Mouse (Mus musculus): ENCODE measurements around the gene Tmem108. TPM values are rescaled to one million over a fixed set of nuclear protein-coding genes. Genes with fewer than 3 reads are reported as not detected.

Tmem108 gene
- polyA plus RNA-seq, 1 experiment from 2014 or later = 1.2 TPM

- TF ChIP-seq EP300 (IDR thresholded peaks at IDR 0.05; ENCODE audit: low read depth) = no peak
- no peak for TF ChIP-seq CTCF (IDR thresholded peaks at IDR 0.05; ENCODE audit: low read depth)
- H3K4me3 ChIP-seq (ENCODE audit: low read depth, low read length) = no peak overlapping the region
- H3K27me3 ChIP-seq (ENCODE audit: insufficient read depth, low read length) = no peaks in the 10 kb centered on the region
- 71% methylated on average over 8 of the region's 8 CpGs for WGBS (ENCODE audit: insufficient replicate concordance)
- H3K9me3 ChIP-seq (ENCODE audit: low read length) = no peaks in the 10 kb centered on the region
- no peak for DNase-seq
- no peak overlapping the region for H3K4me2 ChIP-seq (ENCODE audit: low read depth, low read length)
- no peak overlapping the region for H3K9ac ChIP-seq (replicated peaks)
- no peaks in the 10 kb centered on the region for H3K36me3 ChIP-seq (replicated peaks; ENCODE audit: insufficient read depth, low read length)
- ATAC-seq = no peak
- H3K27ac ChIP-seq (ENCODE audit: low read depth) = no peak overlapping the region
- H3K4me1 ChIP-seq (ENCODE audit: insufficient read depth) = no peaks in the 10 kb centered on the region
These were observed 54.4 kb downstream of the Tmem108 start for GRCm38 (mm10) chr9:103707000-103707790.

DNA sequence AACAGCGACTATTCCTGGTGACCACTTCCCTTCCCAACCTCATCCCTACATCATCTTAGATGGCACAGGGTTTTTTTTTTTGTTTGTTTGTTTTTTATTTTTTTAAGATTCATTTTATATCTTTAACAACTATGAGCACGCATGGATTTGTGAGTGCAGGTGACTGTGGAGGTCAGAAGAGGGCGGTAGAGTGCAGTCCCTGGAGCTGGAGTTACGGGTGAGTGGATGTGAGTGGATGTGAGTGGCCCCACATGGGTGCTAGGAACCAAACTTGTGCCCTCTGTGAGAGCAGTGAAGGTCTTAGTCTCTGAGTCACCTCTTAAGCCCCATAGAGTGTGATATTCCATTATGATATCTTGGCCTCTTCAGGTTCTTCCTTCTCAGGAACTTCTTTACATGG lies 55.9 kb downstream of the Tmem108 start:
- H3K4me1 ChIP-seq (ENCODE audit: insufficient read depth) = no peaks in the 10 kb centered on the region
- WGBS (ENCODE audit: insufficient replicate concordance) = 80% methylated on average over 4 of the region's 4 CpGs
- TF ChIP-seq EP300 (IDR thresholded peaks at IDR 0.05; ENCODE audit: low read depth) = no peak
- 0 out of 2 replicates have a peak, but pooled peaks have one; percentile 6 for TF ChIP-seq CTCF (IDR thresholded peaks at IDR 0.05; ENCODE audit: low read depth)
- no peak overlapping the region for H3K9ac ChIP-seq (replicated peaks)
- H3K4me3 ChIP-seq (ENCODE audit: low read depth, low read length) = no peak overlapping the region
- no peaks in the 10 kb centered on the region for H3K9me3 ChIP-seq (ENCODE audit: low read length)
- DNase-seq (no peak), ATAC-seq (no peak)
- no peaks in the 10 kb centered on the region for H3K27me3 ChIP-seq (ENCODE audit: insufficient read depth, low read length)
- no peak overlapping the region for H3K4me2 ChIP-seq (ENCODE audit: low read depth, low read length)
- no peaks in the 10 kb centered on the region for H3K36me3 ChIP-seq (replicated peaks; ENCODE audit: insufficient read depth, low read length)
- no peak overlapping the region for H3K27ac ChIP-seq (ENCODE audit: low read depth)

- Histone ChIP-seq H3K27ac (ENCODE audit: low read depth) (no peak overlapping the region), H3K4me3 (ENCODE audit: low read depth, low read length) (no peak overlapping the region), H3K4me2 (ENCODE audit: low read depth, low read length) (no peak overlapping the region), H3K9me3 (ENCODE audit: low read length) (no peaks in the 10 kb centered on the region), H3K9ac (replicated peaks) (no peak overlapping the region), H3K27me3 (ENCODE audit: insufficient read depth, low read length) (no peaks in the 10 kb centered on the region), H3K4me1 (ENCODE audit: insufficient read depth) (no peaks in the 10 kb centered on the region), H3K36me3 (replicated peaks; ENCODE audit: insufficient read depth, low read length) (no peaks in the 10 kb centered on the region)
- DNase-seq = no peak
- no peak for ATAC-seq
- 84% methylated on average over 16 of the region's 16 CpGs for WGBS (ENCODE audit: insufficient replicate concordance)
- TF ChIP-seq EP300 (IDR thresholded peaks at IDR 0.05; ENCODE audit: low read depth) (no peak), CTCF (IDR thresholded peaks at IDR 0.05; ENCODE audit: low read depth) (peak; percentile 16; the same call in 1 of the 2 replicates)
These were observed 58.6 kb downstream of the Tmem108 start for GRCm38 (mm10) chr9:103703014-103703413.

GRCm38 (mm10) chr9:103702452-103702851 lies 59.2 kb downstream of the Tmem108 start:
- WGBS (ENCODE audit: insufficient replicate concordance) = 85% methylated on average over 5 of the region's 5 CpGs
- DNase-seq = no peak
- no peak overlapping the region for H3K4me2 ChIP-seq (ENCODE audit: low read depth, low read length)
- TF ChIP-seq CTCF (IDR thresholded peaks at IDR 0.05; ENCODE audit: low read depth) (peak; percentile 35), EP300 (IDR thresholded peaks at IDR 0.05; ENCODE audit: low read depth) (no peak)
- H3K4me3 ChIP-seq (ENCODE audit: low read depth, low read length) = no peak overlapping the region
- no peaks in the 10 kb centered on the region for H3K4me1 ChIP-seq (ENCODE audit: insufficient read depth)
- H3K27ac ChIP-seq (ENCODE audit: low read depth) = no peak overlapping the region
- no peaks in the 10 kb centered on the region for H3K9me3 ChIP-seq (ENCODE audit: low read length)
- no peak overlapping the region for H3K9ac ChIP-seq (replicated peaks)
- H3K36me3 ChIP-seq (replicated peaks; ENCODE audit: insufficient read depth, low read length) = no peaks in the 10 kb centered on the region
- no peak for ATAC-seq
- no peaks in the 10 kb centered on the region for H3K27me3 ChIP-seq (ENCODE audit: insufficient read depth, low read length)

- H3K4me3 ChIP-seq (ENCODE audit: low read depth, low read length) = no peak overlapping the region
- 78% methylated on average over 4 of the region's 4 CpGs for WGBS (ENCODE audit: insufficient replicate concordance)
- no peaks in the 10 kb centered on the region for H3K9me3 ChIP-seq (ENCODE audit: low read length)
- no peak overlapping the region for H3K9ac ChIP-seq (replicated peaks)
- H3K27ac ChIP-seq (ENCODE audit: low read depth) = no peak overlapping the region
- ATAC-seq (no peak), DNase-seq (no peak)
- H3K4me1 ChIP-seq (ENCODE audit: insufficient read depth) = no peaks in the 10 kb centered on the region
- no peak for TF ChIP-seq EP300 (IDR thresholded peaks at IDR 0.05; ENCODE audit: low read depth)
- no peak for TF ChIP-seq CTCF (IDR thresholded peaks at IDR 0.05; ENCODE audit: low read depth)
- H3K27me3 ChIP-seq (ENCODE audit: insufficient read depth, low read length) = no peaks in the 10 kb centered on the region
- H3K4me2 ChIP-seq (ENCODE audit: low read depth, low read length) = no peak overlapping the region
- H3K36me3 ChIP-seq (replicated peaks; ENCODE audit: insufficient read depth, low read length) = no peaks in the 10 kb centered on the region
These were observed 60.2 kb downstream of the Tmem108 start for GRCm38 (mm10) chr9:103701448-103701847.

- Histone ChIP-seq H3K27ac (ENCODE audit: low read depth) (no peak overlapping the region), H3K9me3 (ENCODE audit: low read length) (no peaks in the 10 kb centered on the region), H3K9ac (replicated peaks) (no peak overlapping the region), H3K4me3 (ENCODE audit: low read depth, low read length) (no peak overlapping the region), H3K4me2 (ENCODE audit: low read depth, low read length) (no peak overlapping the region), H3K27me3 (ENCODE audit: insufficient read depth, low read length) (no peaks in the 10 kb centered on the region), H3K4me1 (ENCODE audit: insufficient read depth) (no peaks in the 10 kb centered on the region), H3K36me3 (replicated peaks; ENCODE audit: insufficient read depth, low read length) (no peaks in the 10 kb centered on the region)
- no peak for DNase-seq
- 71% methylated on average over 1 of the region's 1 CpGs for WGBS (ENCODE audit: insufficient replicate concordance)
- no peak for ATAC-seq
- TF ChIP-seq CTCF (IDR thresholded peaks at IDR 0.05; ENCODE audit: low read depth) = no peak
- no peak for TF ChIP-seq EP300 (IDR thresholded peaks at IDR 0.05; ENCODE audit: low read depth)
These were observed 61.4 kb downstream of the Tmem108 start for GRCm38 (mm10) chr9:103700240-103700639.

All from liver, postnatal 0 days (tissue).